Mouse (Mus musculus) testis, postnatal 10 days (tissue): Measurements from ENCODE around the gene Slc12a3.

ENCODE experiments used
- DNase-seq: peaks from one replicate; pipeline ENCODE4 v3.0.0; 2021; ENCODE audit warnings: low spot score

Gene Slc12a3

DNA sequence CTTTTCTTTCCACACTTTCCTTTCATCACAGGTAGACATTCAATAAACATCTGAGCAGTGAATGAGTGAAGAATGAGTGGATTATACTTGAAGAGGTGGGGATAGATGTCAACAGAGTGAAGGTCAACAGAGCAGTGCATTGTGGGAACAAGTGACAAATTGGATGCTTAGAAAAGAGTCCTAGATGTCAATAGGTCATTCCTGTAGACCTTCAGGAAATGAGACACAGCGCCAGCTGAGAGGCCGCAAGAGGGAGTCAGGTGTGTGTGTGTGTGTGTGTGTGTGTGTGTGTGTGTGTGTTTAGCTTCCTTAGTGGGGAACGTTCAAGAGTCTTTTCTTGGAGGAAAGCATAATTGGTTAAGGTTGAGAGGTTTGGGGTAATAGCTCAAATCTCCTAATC lies 47.2 kb downstream of the Slc12a3 start:
- no peak for DNase-seq

DNA sequence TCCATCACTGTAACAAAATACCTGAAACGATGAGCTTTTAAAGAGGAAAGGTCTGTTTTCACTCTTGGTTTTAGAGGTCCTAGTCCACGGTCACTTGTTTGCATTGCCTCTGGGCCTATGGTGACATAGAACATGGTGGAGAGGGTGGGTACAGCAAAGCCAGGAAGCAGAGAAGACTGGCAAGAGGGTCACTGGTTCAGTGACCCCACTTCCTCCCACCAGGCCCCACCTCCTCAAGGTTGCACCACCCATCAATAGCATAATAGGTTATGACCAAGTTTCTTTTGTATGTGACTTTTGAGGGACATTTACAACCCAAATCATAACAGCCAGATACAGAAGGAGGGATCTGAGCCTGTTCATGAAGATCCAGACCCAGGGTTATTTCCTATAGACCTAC lies 47.6 kb downstream of the Slc12a3 start:
- DNase-seq: no peak

DNA sequence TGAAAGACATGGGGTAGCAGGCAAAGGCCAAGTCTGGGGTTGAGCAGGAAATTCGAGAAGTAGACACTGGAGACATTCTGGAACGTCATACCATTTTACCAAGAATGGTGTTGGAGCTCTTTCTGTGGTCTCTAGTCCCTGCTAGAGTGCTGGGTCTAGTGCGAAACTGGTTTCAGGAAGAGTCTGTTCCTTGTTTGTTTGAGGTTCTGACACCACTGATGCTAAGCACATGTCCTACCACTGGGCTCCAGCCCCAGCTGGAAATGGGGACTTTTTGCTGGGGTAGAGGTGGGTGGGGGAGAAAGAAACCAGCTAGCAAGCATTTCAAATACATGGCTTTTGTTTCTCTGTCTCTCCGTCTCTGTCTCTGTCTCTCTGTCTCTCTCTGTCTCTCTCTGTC lies 48.0 kb downstream of the Slc12a3 start:
- no peak for DNase-seq

GRCm38 (mm10) chr8:94377714-94378205 lies 48.8 kb downstream of the Slc12a3 start:
- DNase-seq: peak; percentile 53

GRCm38 (mm10) chr8:94378763-94379415 lies 49.9 kb downstream of the Slc12a3 start:
- no peak for DNase-seq

DNA sequence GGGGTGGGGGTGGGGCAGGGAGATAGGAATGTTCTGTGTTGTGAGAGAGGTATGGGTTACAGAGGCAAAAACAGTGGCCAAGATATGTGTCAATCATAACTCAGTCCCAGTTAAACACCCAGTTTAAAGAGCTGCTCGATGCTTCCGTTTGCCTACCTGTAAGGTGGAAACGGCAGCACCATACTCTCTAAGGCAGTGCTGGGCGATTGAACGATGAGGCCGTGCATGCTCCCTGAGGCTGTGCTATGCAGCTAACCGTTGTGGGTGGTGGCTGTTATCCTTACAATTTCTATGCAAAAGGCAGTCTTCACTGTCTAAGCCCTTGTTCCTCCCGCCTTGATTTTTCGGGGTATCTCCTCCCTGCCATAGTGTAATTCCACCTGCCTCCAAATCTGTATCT lies 50.7 kb downstream of the Slc12a3 start:
- DNase-seq: no peak

GRCm38 (mm10) chr8:94384166-94384565 lies 55.2 kb downstream of the Slc12a3 start:
- no peak for DNase-seq

- DNase-seq: no peak
Measured at GRCm38 (mm10) chr8:94385506-94386213, 56.7 kb downstream of the Slc12a3 start.

GRCm38 (mm10) chr8:94386214-94387026 lies 57.4 kb downstream of the Slc12a3 start, which contains the start of gene Herpud1:
Gene Herpud1, plus strand, starts transcription at chr8:94386438.
- peak; percentile 95 for DNase-seq

- peak; percentile 78 for DNase-seq
Measured at GRCm38 (mm10) chr8:94387027-94387684, 58.2 kb downstream of the Slc12a3 start.

- no peak for DNase-seq
Measured at GRCm38 (mm10) chr8:94387785-94388184, 58.8 kb downstream of the Slc12a3 start.

DNA sequence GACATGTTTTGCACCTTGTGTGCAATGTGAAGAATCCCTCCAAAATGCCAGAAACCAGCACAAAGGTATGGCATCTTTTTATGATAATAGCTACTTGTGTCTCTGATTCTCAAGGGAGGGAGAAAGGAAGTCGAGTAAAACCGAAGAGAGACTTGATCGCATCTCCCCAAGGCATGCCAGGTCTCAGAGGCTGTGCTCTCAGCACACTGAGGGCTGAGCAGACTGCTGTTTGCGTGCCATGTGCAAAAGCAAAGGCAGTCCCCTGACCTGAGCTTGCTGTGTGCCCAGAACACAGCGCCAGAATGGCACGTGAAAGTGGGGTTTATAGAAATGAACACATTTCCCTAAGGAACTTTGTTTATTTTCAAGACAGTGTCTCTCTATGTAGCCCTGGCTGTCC lies 60.5 kb downstream of the Slc12a3 start:
- no peak for DNase-seq

DNA sequence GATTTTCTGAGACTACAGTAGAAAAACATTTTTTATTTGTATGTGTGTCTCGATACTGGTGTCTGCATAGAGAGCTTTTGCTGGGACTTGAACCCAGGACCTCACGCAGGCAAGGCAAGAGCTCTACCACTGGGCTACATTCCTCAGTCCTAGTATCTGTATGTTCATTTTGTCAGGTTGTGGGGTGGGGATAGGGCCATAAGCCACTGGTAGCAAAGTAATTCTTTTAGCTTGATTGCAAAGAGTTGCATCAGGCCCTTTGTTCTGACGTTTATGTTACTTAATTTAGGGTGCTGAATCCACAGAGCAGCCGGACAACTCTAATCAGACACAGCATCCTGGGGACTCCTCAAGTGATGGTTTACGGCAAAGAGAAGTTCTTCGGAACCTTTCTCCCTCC lies 61.4 kb downstream of the Slc12a3 start:
- DNase-seq: no peak

GRCm38 (mm10) chr8:94390910-94391309 lies 61.9 kb downstream of the Slc12a3 start:
- DNase-seq: no peak

DNA sequence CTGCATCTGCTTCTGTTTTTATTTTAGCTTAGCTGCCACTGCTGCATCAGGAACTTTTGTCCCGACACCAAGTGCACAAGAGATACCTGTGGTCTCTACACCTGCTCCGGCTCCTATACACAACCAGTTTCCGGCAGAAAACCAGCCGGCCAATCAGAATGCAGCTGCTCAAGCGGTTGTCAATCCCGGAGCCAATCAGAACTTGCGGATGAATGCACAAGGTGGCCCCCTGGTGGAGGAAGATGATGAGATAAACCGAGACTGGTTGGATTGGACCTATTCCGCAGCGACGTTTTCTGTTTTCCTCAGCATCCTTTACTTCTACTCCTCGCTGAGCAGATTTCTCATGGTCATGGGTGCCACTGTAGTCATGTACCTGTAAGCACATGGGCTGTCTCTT lies 63.1 kb downstream of the Slc12a3 start:
- peak; percentile 71 for DNase-seq

- no peak for DNase-seq
Measured at GRCm38 (mm10) chr8:94392648-94393047, 63.6 kb downstream of the Slc12a3 start.

DNA sequence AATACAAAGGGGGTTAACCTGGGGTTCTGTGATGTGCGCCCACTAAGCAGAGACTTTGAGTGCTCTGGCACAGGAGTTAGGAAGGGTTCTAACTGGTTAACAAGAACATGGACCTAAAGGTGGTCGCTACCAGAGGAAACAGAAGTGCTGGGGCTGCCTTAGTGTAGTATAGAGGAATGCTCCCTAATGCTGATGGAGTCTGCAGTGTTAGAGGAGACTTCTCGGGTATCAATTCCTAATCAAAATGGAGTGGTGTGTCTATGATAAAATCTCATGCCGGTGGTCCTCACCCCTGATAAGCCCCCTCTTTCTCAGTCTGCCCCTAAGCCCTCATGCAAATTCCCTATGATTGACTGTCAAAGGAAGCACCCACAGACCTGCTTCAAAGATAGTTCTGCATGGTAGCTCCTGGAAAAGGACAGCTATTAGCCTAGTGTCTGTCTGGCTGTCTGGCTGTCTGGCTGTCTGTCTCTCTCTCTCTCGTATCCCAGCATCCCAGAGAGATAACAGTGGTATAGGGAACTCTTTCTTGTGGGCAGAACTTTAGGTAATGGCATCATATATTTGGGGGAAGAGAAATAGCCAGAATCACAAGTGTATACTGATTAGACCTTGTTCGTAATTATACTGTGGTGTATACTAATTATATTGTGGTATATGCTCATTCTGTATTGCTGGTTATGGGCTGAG lies 67.0 kb downstream of the Slc12a3 start:
- no peak for DNase-seq

DNA sequence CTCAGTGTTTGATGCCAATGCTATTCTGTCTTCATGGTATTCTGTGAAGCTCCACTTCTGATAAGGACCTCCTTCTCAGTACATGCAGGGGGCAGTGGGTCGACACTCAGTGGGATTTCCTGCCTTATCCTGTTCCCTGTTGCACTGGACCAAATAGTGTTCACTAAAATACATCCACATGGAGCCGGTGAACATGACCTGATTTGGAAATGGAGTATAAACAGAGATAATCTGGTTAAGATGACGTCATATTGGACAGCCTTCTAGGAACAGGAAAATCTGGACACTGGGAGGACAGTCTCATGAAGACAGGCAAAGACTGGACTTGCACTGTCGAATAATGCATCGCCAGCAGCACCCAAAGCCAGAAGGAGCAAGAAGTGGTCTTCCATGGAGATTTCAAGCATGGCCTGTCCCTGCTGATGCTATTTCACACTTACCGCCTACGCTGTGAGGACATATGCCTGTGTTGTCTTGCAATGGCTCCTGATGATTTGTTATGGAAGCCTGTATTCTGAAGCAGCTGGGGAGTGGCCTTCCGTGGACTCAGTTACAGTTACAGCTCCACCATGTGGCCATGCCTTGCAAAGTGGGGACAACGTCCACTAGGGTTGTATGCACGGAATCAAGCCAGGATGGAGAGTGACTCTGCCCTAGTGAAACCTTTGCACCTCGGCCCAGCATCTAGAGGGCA lies 68.1 kb downstream of the Slc12a3 start:
- DNase-seq: peak; percentile 75

GRCm38 (mm10) chr8:94398587-94398986 lies 69.6 kb downstream of the Slc12a3 start:
- DNase-seq: no peak

- no peak for DNase-seq
Measured at GRCm38 (mm10) chr8:94399361-94399953, 70.5 kb downstream of the Slc12a3 start.
